ENCODE assay signal across 21 mouse cellular contexts in genomic region chr17:88095517-88096198, GRCm38 (mm10). TPM values are rescaled to one million over a fixed set of nuclear protein-coding genes. Genes with fewer than 3 reads are reported as not detected.
DNase-seq lines count a peak whose midpoint lies in the region; ATAC-seq lines count a peak whose summit lies in the region.
"Had no signal": no experiment of that assay in that cellular context is flagged by ENCODE, and none has a peak within 500 bp of the region (broad histone marks: within the 10 kb centered on the region; RNA-seq: fewer than 3 reads in every experiment).

No protein-coding gene starts in this region.

- ATAC-seq in neural tube, embryonic 12.5 days (ENCODE audit: low FRiP score, low read depth) = peak; percentile 84
- no peak for ATAC-seq in neural tube, embryonic 15.5 days (ENCODE audit: low FRiP score)
- ATAC-seq in midbrain, embryonic 13.5 days = peak; percentile 78
- no peak for ATAC-seq in liver, embryonic 11.5 days (replicated peaks; ENCODE audit: low FRiP score)
- ATAC-seq in forebrain, embryonic 16.5 days = no peak
- no peak for ATAC-seq in forebrain, embryonic 15.5 days (replicated peaks)
- ATAC-seq: intestine, embryonic 16.5 days had no signal

- H3K4me1 ChIP-seq in neural tube, embryonic 12.5 days = no peaks in the 10 kb centered on the region
- peaks cover 2% of the 10 kb centered on the region; the same call in 1 of the 2 replicates for H3K4me1 ChIP-seq in neural tube, embryonic 15.5 days
- peaks cover 4% of the 10 kb centered on the region; the same call in 1 of the 2 replicates for H3K4me1 ChIP-seq in midbrain, embryonic 13.5 days (replicated peaks)
- no peaks in the 10 kb centered on the region for H3K4me1 ChIP-seq in liver, embryonic 11.5 days (replicated peaks; ENCODE audit: control insufficient read depth, insufficient read depth, low read length)
- no peaks in the 10 kb centered on the region for H3K4me1 ChIP-seq in forebrain, embryonic 16.5 days (replicated peaks; ENCODE audit: control insufficient read depth, insufficient read depth, low read length)
- 0 out of 2 replicates have a peak, but pooled peaks cover 5% of the 10 kb centered on the region for H3K4me1 ChIP-seq in forebrain, embryonic 15.5 days
- H3K4me1 ChIP-seq: limb, embryonic 12.5 days; liver, embryonic 13.5 days had no signal

- H3K9ac ChIP-seq in neural tube, embryonic 12.5 days = no peak overlapping the region
- no peak overlapping the region for H3K9ac ChIP-seq in neural tube, embryonic 15.5 days (replicated peaks)
- no peak overlapping the region for H3K9ac ChIP-seq in midbrain, embryonic 13.5 days (replicated peaks)
- no peak overlapping the region for H3K9ac ChIP-seq in liver, embryonic 11.5 days (ENCODE audit: low read depth, low read length)
- H3K9ac ChIP-seq in forebrain, embryonic 16.5 days (replicated peaks; ENCODE audit: low read depth, low read length) = no peak overlapping the region
- no peak overlapping the region for H3K9ac ChIP-seq in forebrain, embryonic 15.5 days (replicated peaks)
- H3K9ac ChIP-seq: limb, embryonic 12.5 days; liver, embryonic 13.5 days; lung, embryonic 14.5 days had no signal

- DNase-seq in embryo, embryonic 11 days = peak; percentile 26
- no peak for DNase-seq in embryo, embryonic 10 days (ENCODE audit: low spot score)
- DNase-seq in liver, embryonic 11.5 days (ENCODE audit: low spot score) = no peak
- DNase-seq: adrenal gland, postnatal 36 days; cerebellum, adult 18-20 months; gastrocnemius, postnatal 25 days; kidney, postnatal 36 days; layer of hippocampus, adult 9-11 months; liver, embryonic 13.5 days; lung, embryonic 14.5 days; lung, postnatal 4 days; right cerebral cortex, postnatal 25 days; thymus, postnatal 4 days had no signal

- no peak overlapping the region for H3K27ac ChIP-seq in neural tube, embryonic 12.5 days
- H3K27ac ChIP-seq in neural tube, embryonic 15.5 days (replicated peaks) = no peak overlapping the region
- no peak overlapping the region for H3K27ac ChIP-seq in midbrain, embryonic 13.5 days
- no peak overlapping the region; the same call in 1 of the 2 replicates for H3K27ac ChIP-seq in liver, embryonic 11.5 days (ENCODE audit: low read depth, low read length)
- no peak overlapping the region for H3K27ac ChIP-seq in forebrain, embryonic 16.5 days (ENCODE audit: low read length)
- H3K27ac ChIP-seq in forebrain, embryonic 15.5 days (replicated peaks) = no peak overlapping the region
- H3K27ac ChIP-seq: left cerebral cortex, adult 2 months; limb, embryonic 12.5 days; liver, embryonic 13.5 days had no signal

- no peaks in the 10 kb centered on the region for H3K9me3 ChIP-seq in neural tube, embryonic 12.5 days
- H3K9me3 ChIP-seq in neural tube, embryonic 15.5 days (replicated peaks) = no peaks in the 10 kb centered on the region
- no peaks in the 10 kb centered on the region for H3K9me3 ChIP-seq in midbrain, embryonic 13.5 days
- H3K9me3 ChIP-seq in liver, embryonic 11.5 days (ENCODE audit: control insufficient read depth, low read length) = no peaks in the 10 kb centered on the region
- H3K9me3 ChIP-seq in forebrain, embryonic 16.5 days (ENCODE audit: control insufficient read depth, low read length) = no peaks in the 10 kb centered on the region
- no peaks in the 10 kb centered on the region for H3K9me3 ChIP-seq in forebrain, embryonic 15.5 days
- H3K9me3 ChIP-seq: limb, embryonic 12.5 days; liver, embryonic 13.5 days had no signal

- H3K36me3 ChIP-seq in neural tube, embryonic 12.5 days = no peaks in the 10 kb centered on the region
- H3K36me3 ChIP-seq in neural tube, embryonic 15.5 days = no peaks in the 10 kb centered on the region
- H3K36me3 ChIP-seq in midbrain, embryonic 13.5 days = no peaks in the 10 kb centered on the region
- no peaks in the 10 kb centered on the region for H3K36me3 ChIP-seq in liver, embryonic 11.5 days (ENCODE audit: control insufficient read depth, insufficient read depth, low read length)
- H3K36me3 ChIP-seq in forebrain, embryonic 16.5 days (ENCODE audit: control insufficient read depth, insufficient read depth) = no peaks in the 10 kb centered on the region
- no peaks in the 10 kb centered on the region for H3K36me3 ChIP-seq in forebrain, embryonic 15.5 days
- H3K36me3 ChIP-seq: limb, embryonic 12.5 days; liver, embryonic 13.5 days had no signal

- H3K4me3 ChIP-seq in neural tube, embryonic 12.5 days = no peak overlapping the region
- H3K4me3 ChIP-seq in neural tube, embryonic 15.5 days (replicated peaks) = no peak overlapping the region
- H3K4me3 ChIP-seq in midbrain, embryonic 13.5 days (replicated peaks) = no peak overlapping the region
- no peak overlapping the region for H3K4me3 ChIP-seq in liver, embryonic 11.5 days (ENCODE audit: low read depth, low read length)
- H3K4me3 ChIP-seq in forebrain, embryonic 16.5 days (replicated peaks; ENCODE audit: low read length) = no peak overlapping the region
- H3K4me3 ChIP-seq in forebrain, embryonic 15.5 days = no peak overlapping the region
- H3K4me3 ChIP-seq: left cerebral cortex, adult 2 months; limb, embryonic 12.5 days; liver, embryonic 13.5 days had no signal

- 54% methylated on average over 10 of the region's 10 CpGs for WGBS in neural tube, embryonic 12.5 days
- 53% methylated on average over 10 of the region's 10 CpGs for WGBS in neural tube, embryonic 15.5 days
- 54% methylated on average over 10 of the region's 10 CpGs for WGBS in midbrain, embryonic 13.5 days
- 88% methylated on average over 10 of the region's 10 CpGs for WGBS in liver, embryonic 11.5 days
- 91% methylated on average over 10 of the region's 10 CpGs for WGBS in forebrain, embryonic 16.5 days
- 88% methylated on average over 10 of the region's 10 CpGs for WGBS in forebrain, embryonic 15.5 days

- H3K27me3 ChIP-seq in neural tube, embryonic 12.5 days (replicated peaks) = no peaks in the 10 kb centered on the region
- H3K27me3 ChIP-seq in neural tube, embryonic 15.5 days (replicated peaks) = no peaks in the 10 kb centered on the region
- H3K27me3 ChIP-seq in midbrain, embryonic 13.5 days = no peaks in the 10 kb centered on the region
- H3K27me3 ChIP-seq in liver, embryonic 11.5 days (replicated peaks; ENCODE audit: control insufficient read depth, insufficient read depth, low read length) = no peaks in the 10 kb centered on the region
- no peaks in the 10 kb centered on the region for H3K27me3 ChIP-seq in forebrain, embryonic 16.5 days (replicated peaks; ENCODE audit: control insufficient read depth, insufficient read depth, low read length)
- H3K27me3 ChIP-seq in forebrain, embryonic 15.5 days = no peaks in the 10 kb centered on the region
- H3K27me3 ChIP-seq: limb, embryonic 12.5 days; liver, embryonic 13.5 days had no signal

- no peak overlapping the region for H3K4me2 ChIP-seq in neural tube, embryonic 12.5 days (replicated peaks)
- H3K4me2 ChIP-seq in neural tube, embryonic 15.5 days = no peak overlapping the region
- no peak overlapping the region for H3K4me2 ChIP-seq in midbrain, embryonic 13.5 days (replicated peaks)
- H3K4me2 ChIP-seq in liver, embryonic 11.5 days = no peak overlapping the region
- H3K4me2 ChIP-seq in forebrain, embryonic 16.5 days (ENCODE audit: low read length) = no peak overlapping the region
- no peak overlapping the region for H3K4me2 ChIP-seq in forebrain, embryonic 15.5 days (replicated peaks)
- H3K4me2 ChIP-seq: limb, embryonic 12.5 days; liver, embryonic 13.5 days; lung, embryonic 14.5 days had no signal

RNA-seq across cellular contexts. Expression of gene Fbxo11, which starts 30.6 kb away (rescaled TPM):
- polyA plus RNA-seq in neural tube, embryonic 12.5 days (2016; fragmentation: Nextera tagmentation; extraction: Ambion mirVana) = 38.0 and 40.3 TPM in 2 replicates
- 22.8 and 28.4 TPM in 2 replicates for polyA plus RNA-seq in neural tube, embryonic 15.5 days (2015; fragmentation: Nextera tagmentation; extraction: Ambion mirVana)
- polyA plus RNA-seq in midbrain, embryonic 13.5 days (2015; fragmentation: Nextera tagmentation; extraction: Ambion mirVana) = 30.7 and 31.2 TPM in 2 replicates
- 12.4 and 14.0 TPM in 2 replicates for polyA plus RNA-seq in liver, embryonic 11.5 days (2014; fragmentation: Nextera tagmentation; extraction: Ambion mirVana)
- polyA plus RNA-seq in forebrain, embryonic 16.5 days (2015; fragmentation: Nextera tagmentation; extraction: Ambion mirVana) = 33.0 and 34.1 TPM in 2 replicates
- 35.8 and 35.9 TPM in 2 replicates for polyA plus RNA-seq in forebrain, embryonic 15.5 days (2015; fragmentation: Nextera tagmentation; extraction: Ambion mirVana)

Comparison
In these comparisons a context has a peak if more than half of its experiments do, and no peak if none do; other contexts are left out.
1. ATAC-seq: peak in neural tube, embryonic 12.5 days (single experiment) and midbrain, embryonic 13.5 days (single experiment); none in neural tube, embryonic 15.5 days (single experiment), liver, embryonic 11.5 days (single experiment), forebrain, embryonic 16.5 days (single experiment) and forebrain, embryonic 15.5 days (single experiment).